Mouse (Mus musculus) ES-Bruce4 (cell line): ENCODE measurements around the gene Atp8a2.

Experiments used
- EP300 ChIP-seq: IDR thresholded peaks from 2 replicates; pipeline ENCODE4 v1.6.1; 2011; ENCODE audit warnings: low read depth, low read length; ENCODE audit not compliant: insufficient read depth
- POLR2A ChIP-seq: IDR thresholded peaks from one replicate; pipeline ENCODE4 v1.8.1; 2011; ENCODE audit warnings: low read length; ENCODE audit not compliant: insufficient read depth

DNA sequence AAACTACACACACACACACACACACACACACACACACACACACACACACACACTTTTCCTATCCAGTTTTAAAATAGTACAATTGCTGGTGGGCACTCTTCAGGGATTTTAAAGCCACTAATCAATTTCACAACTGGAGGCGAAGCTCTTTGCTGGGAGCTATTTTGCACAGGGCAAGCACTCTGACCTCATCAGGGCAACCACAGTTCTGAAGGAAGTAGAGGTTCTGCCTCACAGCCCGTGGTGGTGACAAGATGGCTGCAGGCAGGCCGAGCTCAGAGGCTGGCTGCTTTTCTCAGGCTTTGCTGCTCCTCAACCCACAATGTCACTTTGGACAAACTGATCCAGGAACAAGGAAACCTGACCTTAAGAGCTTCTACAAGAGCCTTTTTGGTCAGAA lies 590.0 kb downstream of the Atp8a2 start:
- no peak for TF ChIP-seq POLR2A
- TF ChIP-seq EP300: no peak
